Mouse (Mus musculus) E14TG2a.4 (cell line): Measurements from ENCODE around the gene Kif2c.

Source experiments
- CTCF ChIP-seq: conservative IDR thresholded peaks from 2 replicates; pipeline ENCODE4 v1.5.1; 2014; ENCODE audit warnings: low read length
- NANOG ChIP-seq: IDR thresholded peaks from 2 replicates; pipeline ENCODE4 v1.6.1; 2014; ENCODE audit warnings: borderline replicate concordance, low read length, mixed read lengths
- POU5F1 ChIP-seq: IDR thresholded peaks from 2 replicates; pipeline ENCODE4 v1.6.1; 2014; ENCODE audit warnings: low read length, borderline replicate concordance

DNA sequence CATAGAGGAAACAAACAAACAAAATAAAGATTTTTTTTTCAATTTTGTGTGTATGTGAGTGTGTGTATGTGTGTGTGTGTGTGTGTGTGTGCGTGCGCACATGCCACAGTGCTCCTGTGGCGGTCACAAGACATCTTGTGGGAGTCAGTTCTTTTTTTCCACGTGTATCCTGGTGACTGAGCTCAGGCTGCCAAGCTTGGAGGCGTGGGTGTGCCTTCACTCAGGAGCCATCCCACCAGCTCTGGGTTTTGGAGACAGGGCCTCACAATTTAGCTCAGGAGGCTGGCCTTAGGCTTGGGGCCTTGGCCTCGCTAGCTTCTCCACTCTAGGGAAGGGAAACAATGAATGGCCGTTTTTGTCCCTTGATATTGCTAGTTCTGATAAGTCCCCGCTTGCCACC lies 41.7 kb upstream of the Kif2c start:
- no peak for TF ChIP-seq CTCF
- no peak for TF ChIP-seq POU5F1
- TF ChIP-seq NANOG = no peak
